Mouse (Mus musculus) G1E (cell line): ENCODE results near the gene Gltp. TPM values are rescaled to one million over a fixed set of nuclear protein-coding genes. Genes with fewer than 3 reads are reported as not detected.

ENCODE experiments used
- ATAC-seq: 2 replicates; pipeline ENCODE4 v1.8.0; 2016; ENCODE audit warnings: mild to moderate bottlenecking; ENCODE audit not compliant: insufficient number of reproducible peaks, poor library complexity, low FRiP score, severe bottlenecking; ENCODE audit errors: extremely low read depth
- DNase-seq: peaks from one replicate; pipeline ENCODE4 v3.0.0; 2012; ENCODE audit warnings: low spot score
- H3K27me3 ChIP-seq: 2 replicates; pipeline ENCODE4 v1.6.1; 2012; ENCODE audit warnings: mild to moderate bottlenecking, low read length, inconsistent platforms; ENCODE audit not compliant: insufficient read depth
- H3K36me3 ChIP-seq: replicated peaks from 2 replicates; pipeline ENCODE3; 2012; ENCODE audit warnings: mild to moderate bottlenecking, inconsistent platforms
- H3K4me1 ChIP-seq: 2 replicates; pipeline ENCODE4 v1.6.1; 2012; ENCODE audit warnings: low read depth, low read length, inconsistent platforms, mixed read lengths; ENCODE audit not compliant: insufficient read depth
- H3K4me3 ChIP-seq: 2 replicates; pipeline ENCODE4 v1.5.1; 2012; ENCODE audit warnings: low read depth, mild to moderate bottlenecking, inconsistent platforms, low read length, moderate library complexity, mixed read lengths
- H3K9me3 ChIP-seq: replicated peaks from 2 replicates; pipeline ENCODE4 v1.6.1; 2012; ENCODE audit warnings: inconsistent platforms
- CTCF ChIP-seq: IDR thresholded peaks from 2 replicates; pipeline ENCODE4 v1.5.1; 2012; ENCODE audit warnings: low read depth, low read length, inconsistent platforms, mixed read lengths
- GATA1 ChIP-seq: IDR thresholded peaks from 2 replicates; pipeline ENCODE4 v1.6.1; 2012; ENCODE audit warnings: borderline replicate concordance, low read length, inconsistent platforms, mixed read lengths
- GATA2 ChIP-seq: IDR thresholded peaks from 2 replicates; pipeline ENCODE4 v1.6.1; 2012; ENCODE audit warnings: low read depth, low read length, inconsistent platforms, borderline replicate concordance
- POLR2AphosphoS5 ChIP-seq: IDR thresholded peaks from 2 replicates; pipeline ENCODE4 v1.6.1; 2012; ENCODE audit warnings: low read depth, low read length, inconsistent platforms; ENCODE audit not compliant: insufficient replicate concordance
- TAL1 ChIP-seq: conservative IDR thresholded peaks from 2 replicates; pipeline ENCODE4 v1.6.1; 2012; ENCODE audit warnings: low read depth, low read length, inconsistent platforms, mixed read lengths
- polyA plus RNA-seq: library from polyadenylated mRNA; stranded (reverse); fragments of >175 nt; gene quantifications from 2 replicates; pipeline ENCODE4 v1.2.3, GENCODE M21; 2012
- total RNA-seq, 2 experiments: library from RNA; stranded (forward) in 1 of 2; stranded (reverse) in 1 of 2; fragments of 200-1000 nt in 1 of 2; fragments of >200 nt in 1 of 2; fragmentation: Nextera tagmentation in 1 of 2; gene quantifications; 2 replicates each; pipeline ENCODE4 v1.2.3; 2014 to 2017

Gene Gltp
- total and polyA plus RNA-seq, 3 experiments = 34.6 to 85.0 (median 48.0) TPM

DNA sequence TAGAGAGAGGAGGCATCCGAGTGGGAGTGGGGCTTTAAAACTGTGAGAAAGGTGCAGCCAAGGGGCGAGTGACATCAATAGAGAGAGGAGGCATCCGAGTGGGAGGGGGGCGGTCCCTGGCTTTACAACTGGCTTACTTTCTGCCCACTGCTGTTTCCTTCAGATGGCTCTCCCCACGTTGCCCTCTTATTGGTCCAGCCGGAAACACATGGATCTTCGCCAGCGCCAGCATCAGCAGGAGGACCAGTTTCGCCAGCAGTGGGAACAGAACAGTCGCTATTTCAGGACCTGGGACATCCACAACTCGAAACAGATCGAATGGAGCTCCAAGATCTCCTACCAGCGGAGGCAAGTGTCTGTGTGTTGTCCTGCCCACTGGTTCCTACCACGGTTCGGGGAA is 17.7 kb upstream of the Gltp start:
- Histone ChIP-seq H3K27me3 (peaks cover 26% of the 10 kb centered on the region), H3K9me3 (no peaks in the 10 kb centered on the region), H3K4me1 (peaks cover 19% of the 10 kb centered on the region), H3K36me3 (peaks cover 48% of the 10 kb centered on the region), H3K4me3 (peak overlapping the region; percentile 94)
- ATAC-seq = no peak
- TF ChIP-seq TAL1 (no peak), CTCF (no peak), GATA1 (no peak), GATA2 (no peak), POLR2AphosphoS5 (no peak)
- DNase-seq = no peak

DNA sequence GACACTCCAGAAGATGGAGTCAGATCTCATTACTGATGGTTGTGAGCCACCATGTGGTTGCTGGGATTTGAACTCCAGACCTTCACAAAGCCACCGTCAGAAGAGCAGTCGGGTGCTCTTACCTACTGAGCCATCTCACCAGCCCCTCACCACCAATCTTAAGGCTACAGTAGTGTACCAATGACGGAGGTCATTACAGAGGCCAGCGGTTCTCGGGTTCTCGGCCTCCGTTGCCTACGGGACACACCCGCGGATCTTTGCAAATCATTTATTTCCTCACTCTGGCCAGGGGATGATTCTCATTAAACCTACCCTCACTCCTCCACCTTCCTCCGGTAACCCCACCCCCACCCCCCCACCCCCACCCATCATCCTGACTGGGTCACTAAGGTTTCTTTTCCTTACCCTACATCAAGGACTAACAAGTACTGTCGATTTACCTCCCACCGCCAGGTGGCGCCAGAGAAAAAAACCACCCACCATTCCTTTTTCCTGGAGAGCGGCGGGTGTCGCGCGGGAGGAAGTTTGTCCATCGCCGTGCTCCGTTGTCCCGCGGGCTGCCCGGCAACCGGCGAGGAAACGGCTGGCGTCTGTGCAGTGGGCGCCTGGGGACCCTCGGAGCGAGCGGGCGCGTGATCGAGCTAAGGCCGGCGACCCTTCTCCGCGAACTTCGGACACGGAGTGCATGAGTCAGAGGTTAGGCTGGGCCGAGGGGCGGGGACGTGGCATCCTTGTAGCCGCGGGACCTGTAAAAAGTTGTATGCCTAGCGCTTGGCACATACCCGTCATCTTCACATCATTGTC is 16.7 kb upstream of the Gltp start, which contains the start of gene Tchp:
Tchp (plus strand) TSS at position 496 of the 804 bp plus-strand sequence.
- ATAC-seq (peak; percentile 75), DNase-seq (peak; percentile 89)
- Histone ChIP-seq H3K4me3 (peak within 1 kb of the TSS; percentile 94), H3K4me1 (peaks cover 23% of the 10 kb centered on the region), H3K9me3 (no peaks in the 10 kb centered on the region), H3K27me3 (peaks cover 34% of the 10 kb centered on the region), H3K36me3 (peaks cover 39% of the 10 kb centered on the region)
- TF ChIP-seq POLR2AphosphoS5 (no peak), GATA2 (no peak), CTCF (peak; percentile 29; the same call in 1 of the 2 replicates)

DNA sequence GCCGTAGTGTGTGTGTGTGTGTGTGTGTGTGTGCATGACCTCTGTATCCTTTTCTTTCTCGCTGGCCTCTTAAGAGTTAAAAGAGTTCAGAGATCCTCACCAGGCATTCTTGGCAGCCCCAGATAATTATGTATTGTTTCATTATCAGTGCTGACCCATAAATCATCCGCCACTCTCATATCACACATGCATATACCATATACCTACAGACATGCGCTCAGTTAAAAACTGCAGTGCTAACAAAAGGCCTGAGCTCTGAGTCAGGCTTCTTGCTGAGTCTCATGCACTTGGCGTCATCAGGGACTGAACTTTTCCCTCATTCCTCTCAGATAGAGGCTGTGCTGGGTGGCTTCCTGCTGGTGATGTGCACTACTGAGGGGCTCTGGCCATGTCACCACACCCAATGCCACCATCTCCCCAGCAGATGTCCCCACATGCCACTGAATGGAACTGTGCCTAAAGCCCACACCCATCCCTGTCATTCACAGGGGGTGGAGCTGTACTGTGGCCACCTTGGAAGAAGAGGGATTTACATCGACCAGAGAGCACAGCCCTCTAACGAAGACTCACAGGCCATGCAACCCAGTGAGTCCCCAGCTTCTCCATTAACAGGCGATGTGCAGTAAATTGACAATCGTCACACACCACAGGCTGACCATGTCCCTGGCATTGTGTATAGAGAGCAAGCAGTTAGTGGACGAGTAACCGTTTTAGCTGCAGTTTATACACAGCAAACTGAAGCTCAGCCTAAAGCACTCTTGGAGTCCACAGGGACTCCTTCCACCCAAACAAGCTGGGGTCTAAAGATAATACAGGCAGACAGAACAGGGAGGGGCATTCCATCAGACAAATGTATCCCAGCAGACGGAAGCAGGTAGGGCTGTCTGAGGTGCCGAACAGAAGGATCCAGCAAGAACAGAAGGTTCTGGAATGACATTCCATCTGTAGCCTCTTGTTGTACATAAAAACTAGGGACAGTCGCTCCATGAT is 11.9 kb upstream of the Gltp start:
- Histone ChIP-seq H3K27me3 (peaks cover 47% of the 10 kb centered on the region), H3K4me3 (no peak overlapping the region), H3K4me1 (peaks cover 7% of the 10 kb centered on the region; the same call in 1 of the 2 replicates), H3K36me3 (no peaks in the 10 kb centered on the region), H3K9me3 (no peaks in the 10 kb centered on the region)
- TF ChIP-seq CTCF = 0 out of 2 replicates have a peak, but pooled peaks have one; percentile 13
- no peak for TF ChIP-seq GATA1
- ATAC-seq = peak; percentile 15; the same call in 1 of the 2 replicates
- DNase-seq = no peak

DNA sequence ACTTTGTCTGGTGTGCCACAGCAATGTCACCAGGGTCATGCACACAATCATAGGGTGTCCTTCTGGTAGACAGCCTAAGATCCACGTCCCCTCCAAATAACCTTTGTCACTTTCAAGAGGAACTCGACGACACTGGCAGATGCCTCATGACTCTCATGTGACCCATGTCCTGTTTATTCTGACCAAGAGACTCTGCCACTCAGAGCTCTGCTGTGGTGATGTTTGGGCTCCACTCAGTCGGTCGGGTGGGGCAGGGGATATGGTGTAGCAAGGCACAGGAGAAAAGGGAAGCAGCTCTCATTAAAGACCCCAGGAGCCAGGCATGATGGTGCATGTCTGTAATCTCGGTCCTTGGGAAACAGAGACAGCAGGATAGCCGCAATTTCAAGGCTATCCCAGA is 8.2 kb upstream of the Gltp start:
- Histone ChIP-seq H3K9me3 (no peaks in the 10 kb centered on the region), H3K4me3 (no peak overlapping the region), H3K36me3 (no peaks in the 10 kb centered on the region), H3K4me1 (peaks cover 9% of the 10 kb centered on the region; the same call in 1 of the 2 replicates), H3K27me3 (peaks cover 50% of the 10 kb centered on the region)
- DNase-seq (no peak), ATAC-seq (no peak)
- TF ChIP-seq CTCF (no peak), GATA2 (no peak), GATA1 (no peak), TAL1 (no peak), POLR2AphosphoS5 (no peak)

DNA sequence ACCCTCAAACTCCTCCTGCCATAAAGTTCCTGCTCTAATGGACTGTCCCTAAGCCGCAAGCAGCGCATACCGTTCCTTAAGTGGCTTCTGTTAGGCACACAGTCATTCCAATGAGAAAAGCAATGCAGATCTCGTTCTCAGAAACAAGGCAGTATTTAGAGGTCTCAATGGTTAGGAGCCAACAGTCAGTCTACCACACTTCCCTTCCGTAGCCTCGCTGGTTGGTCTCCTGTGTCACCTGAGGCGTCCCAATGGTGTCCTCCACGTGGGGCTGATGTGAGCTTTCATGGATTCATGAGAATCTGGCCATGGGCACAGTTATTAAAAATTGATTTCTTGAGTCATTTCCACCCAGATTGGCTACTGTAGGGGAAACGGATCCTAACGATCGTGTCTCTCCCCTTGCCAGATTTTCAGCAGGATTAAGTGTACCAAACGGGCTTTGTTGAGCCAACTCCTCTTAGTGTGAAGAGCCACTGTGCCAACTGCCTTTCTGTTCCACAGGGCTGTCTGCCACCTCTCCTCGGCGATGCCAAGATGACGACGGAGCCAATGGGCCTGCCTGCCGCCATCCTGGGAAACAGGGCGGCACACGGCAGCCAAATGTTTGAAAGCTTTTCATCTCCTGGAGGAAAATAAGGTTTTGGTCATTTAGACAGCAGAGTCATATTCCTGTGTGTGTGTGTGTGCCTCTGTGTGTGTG is 7.4 kb upstream of the Gltp start:
- Histone ChIP-seq H3K4me1 (peaks cover 9% of the 10 kb centered on the region; the same call in 1 of the 2 replicates), H3K27me3 (peaks cover 52% of the 10 kb centered on the region), H3K9me3 (no peaks in the 10 kb centered on the region), H3K36me3 (no peaks in the 10 kb centered on the region), H3K4me3 (no peak overlapping the region)
- DNase-seq (no peak), ATAC-seq (no peak)
- TF ChIP-seq CTCF (no peak), TAL1 (no peak), GATA2 (no peak), POLR2AphosphoS5 (no peak), GATA1 (no peak)

DNA sequence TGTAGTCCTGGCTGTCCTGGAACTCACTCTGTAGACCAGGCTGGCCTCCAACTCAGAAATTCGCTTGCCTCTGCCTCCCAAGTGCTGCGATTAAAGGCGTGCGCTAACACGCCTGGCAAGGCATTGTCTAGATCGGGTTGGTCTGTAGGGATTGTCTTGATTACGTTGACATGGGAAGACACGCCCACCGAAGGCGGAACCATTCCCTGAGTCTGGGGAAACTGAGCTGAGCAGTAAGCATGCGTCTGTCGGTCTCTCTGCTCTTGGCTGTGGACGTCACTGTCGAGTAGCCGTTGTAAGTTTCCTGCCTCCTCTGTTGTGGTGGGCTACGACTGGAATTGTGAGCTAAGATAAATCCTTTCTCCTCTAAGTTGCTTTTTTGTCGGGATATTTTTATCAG is 6.2 kb upstream of the Gltp start:
- no peak for DNase-seq
- peaks cover 9% of the 10 kb centered on the region for H3K4me1 ChIP-seq
- H3K9me3 ChIP-seq = no peaks in the 10 kb centered on the region
- no peak for ATAC-seq
- H3K27me3 ChIP-seq = peaks cover 49% of the 10 kb centered on the region
- no peak overlapping the region for H3K4me3 ChIP-seq
- no peak for TF ChIP-seq GATA2
- no peak for TF ChIP-seq TAL1
- H3K36me3 ChIP-seq = no peaks in the 10 kb centered on the region
